Mouse (Mus musculus): ENCODE measurements at regions not wholly inside any gene's neighbourhood (a gene's known extent, or its start where the extent isn't known, plus 50 kb on each side); places are given as distances from the start of the nearest gene placed in this dataset.
A peak's percentile ranks its signal among the peaks of the same experiment; 100 is the strongest.

DNA sequence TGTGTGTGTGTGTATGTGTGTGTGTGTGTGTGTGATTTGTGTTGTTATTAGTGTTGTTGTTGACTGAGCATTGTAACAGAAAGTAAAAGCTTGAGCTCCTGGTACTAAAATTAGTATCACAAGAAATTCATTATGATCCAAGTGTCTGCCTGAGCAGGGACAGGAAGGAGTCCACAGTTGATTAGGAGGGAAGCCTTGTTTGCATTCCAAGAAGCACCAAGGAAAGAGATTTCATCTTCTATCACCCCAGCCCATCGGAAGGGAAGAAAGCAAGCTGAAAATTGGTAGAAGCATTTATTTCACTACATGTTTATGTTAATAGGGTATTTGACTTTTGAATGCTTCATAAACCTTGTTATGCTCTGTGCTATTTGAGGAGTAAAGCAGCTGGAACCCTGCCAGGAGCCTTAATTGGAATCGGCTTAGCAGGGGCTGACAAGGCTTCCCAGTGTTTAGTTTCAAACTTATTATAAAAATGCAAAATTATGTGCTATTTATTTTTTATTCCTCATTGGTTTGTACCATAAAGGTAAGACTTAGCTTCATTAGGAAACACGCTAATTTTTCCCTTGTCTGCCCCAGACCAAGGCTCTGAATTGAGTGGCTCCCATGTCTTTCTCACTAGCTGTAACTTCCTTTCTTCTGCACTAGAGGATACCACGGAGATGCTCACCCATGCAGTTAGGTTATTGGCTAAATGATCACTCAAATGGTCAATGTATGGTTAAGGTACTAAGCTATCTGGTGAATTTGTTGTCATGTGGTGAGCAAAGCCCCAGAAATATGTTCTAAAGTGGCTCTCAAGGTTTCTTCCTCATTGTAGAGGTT, 318.6 kb downstream of the Serpinb8 start:
- DNase-seq (ENCODE audit: low read depth, low spot score), result no peak

DNA sequence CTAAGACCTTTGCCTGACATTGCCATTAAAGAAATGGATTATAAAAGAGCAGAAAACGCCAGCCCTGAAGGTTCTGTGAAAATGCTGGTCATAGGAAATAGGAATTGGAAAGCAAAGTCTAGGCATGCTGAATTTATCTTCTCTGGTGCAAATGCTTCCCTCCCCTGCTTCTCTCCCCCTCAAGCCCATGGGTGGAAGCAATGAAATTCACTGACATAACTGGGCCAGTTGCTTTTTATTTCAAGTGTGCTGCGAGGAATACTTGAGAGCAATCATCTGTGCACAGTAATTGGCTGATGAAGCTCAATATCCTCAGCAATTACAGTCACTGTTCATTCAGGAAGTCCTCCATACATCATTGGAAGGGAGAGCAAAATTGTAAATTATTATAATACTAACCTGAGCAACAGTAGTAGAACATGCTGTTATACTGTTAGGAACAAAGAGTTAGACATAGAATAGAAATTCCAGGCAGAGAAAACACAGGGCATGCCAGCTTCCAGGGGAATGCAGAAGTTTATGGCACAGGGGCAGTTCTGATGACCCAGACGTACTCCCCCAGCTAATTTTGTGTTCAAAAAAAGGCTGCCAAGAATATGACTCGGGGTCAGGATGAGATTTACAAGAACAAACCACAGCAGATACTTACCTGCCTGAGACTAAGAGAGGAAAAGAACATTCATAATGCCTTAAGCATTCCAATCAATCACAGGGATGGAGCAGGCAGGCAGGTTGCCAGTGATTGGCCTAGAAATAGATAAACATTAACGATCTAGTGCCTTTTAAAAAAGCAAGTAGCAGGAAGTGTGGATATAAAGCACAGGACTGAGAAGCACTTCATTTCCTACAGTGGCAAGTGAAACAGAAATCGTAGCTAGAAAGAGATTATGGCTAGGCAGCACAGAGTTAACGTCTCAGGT, 325.1 kb downstream of the Serpinb8 start:
- no peak for DNase-seq (ENCODE audit: low read depth, low spot score)

DNA sequence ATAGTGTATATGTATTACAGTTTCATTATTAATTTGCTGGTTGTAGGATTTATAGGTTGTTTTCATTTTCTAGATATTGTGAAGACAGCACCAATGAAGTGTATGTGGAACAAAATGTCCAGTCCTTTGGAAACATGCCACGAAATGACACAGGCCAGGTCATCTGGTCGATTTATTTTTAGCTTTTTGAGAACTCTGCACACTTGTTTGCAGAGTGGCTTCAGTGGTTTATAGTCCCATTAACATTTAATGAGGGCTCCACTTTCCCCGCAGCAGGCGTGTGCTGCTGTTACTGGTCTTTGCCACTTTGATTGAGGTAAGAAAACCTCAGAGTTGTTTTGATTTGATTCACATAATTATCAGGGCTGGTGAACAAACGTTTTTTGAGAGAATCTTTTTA, 327.2 kb downstream of the Serpinb8 start:
- DNase-seq (ENCODE audit: low read depth, low spot score), result no peak

DNA sequence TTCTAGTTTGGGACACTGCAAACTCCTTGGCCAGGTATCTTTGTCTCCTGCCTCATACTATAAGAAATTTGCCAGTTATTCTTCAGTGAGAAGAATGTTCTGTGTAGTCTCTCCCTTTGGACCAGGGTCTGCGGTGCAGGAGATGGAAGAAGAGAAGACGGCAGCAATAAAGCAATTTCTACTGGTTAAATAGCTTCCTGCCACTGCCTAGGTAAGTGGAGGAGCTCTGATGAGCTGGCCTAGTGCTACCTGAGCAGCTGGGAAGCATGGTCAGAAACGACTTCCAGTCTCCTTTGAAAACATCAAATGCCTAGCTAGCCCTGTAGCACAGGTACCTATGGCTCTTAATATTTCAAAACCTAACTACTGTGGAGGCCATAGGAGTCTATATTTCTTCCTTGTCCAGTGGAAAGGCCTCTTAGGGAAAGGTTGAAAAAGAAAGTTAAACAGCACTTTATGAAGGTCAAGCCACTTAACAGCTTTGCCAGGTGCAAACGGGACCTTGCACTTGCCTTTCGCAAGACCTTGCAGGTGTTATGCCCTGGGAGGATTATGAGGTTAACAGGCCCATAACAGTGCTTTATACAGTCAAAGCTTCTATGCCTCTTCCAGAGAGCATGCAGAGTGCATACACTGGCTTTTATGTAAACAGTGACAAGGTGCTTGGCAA, 351.9 kb downstream of the Serpinb8 start:
- DNase-seq (ENCODE audit: low read depth, low spot score), result no peak

DNA sequence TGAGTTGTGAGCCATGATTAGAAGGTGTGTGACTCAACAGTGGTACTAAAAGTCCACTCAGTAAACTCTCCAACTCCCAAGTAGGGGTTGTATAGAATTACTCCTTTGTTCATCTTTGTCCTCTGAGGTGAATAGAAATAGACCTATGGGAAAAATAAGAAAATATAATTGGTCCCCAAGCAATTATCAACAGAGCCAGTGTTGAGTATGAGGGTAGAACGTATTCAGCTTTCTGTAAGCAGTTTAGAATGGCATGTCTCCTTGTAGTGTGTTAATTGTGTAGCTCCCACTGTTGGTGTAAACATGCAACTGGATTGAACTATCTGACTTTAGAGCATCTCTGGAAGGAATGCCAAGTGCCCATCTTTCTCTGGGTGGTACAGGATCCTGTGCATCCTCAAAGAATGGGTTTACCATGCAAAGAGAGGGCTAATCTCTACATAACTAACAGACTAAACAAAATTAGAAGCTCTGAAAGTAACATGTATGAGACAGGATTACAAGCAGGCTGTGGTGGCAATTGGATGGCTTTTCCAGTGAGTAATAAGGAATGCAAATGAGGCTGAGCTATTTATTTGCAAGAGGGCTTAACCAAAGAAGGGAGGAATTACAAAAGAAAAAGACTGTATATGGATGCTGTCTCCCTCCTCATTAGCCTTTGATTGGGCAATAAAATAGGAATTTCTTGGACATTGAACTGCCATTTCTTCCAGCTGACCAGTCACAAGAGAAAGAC, 356.6 kb downstream of the Serpinb8 start:
- no peak for DNase-seq (ENCODE audit: low read depth, low spot score)

DNA sequence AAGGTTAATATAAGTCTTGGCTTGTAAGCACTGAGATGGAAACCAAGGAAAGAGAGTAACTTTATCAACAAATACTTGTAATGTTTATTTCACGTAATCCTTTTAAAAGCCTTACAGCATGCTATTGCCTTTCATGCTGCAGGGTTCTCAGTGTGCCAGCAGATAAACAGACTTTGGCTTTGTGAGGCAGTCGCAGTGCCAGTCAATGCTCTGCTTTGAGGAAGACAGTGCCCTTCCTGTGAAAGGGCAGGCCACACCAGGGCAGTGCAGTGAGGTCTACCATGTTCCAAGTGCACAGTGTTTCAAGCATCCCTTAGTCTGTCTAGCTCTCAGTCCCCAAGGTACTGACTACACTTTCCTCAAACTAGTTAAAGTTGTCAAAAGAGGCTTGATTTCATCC, 360.6 kb downstream of the Serpinb8 start:
- DNase-seq (ENCODE audit: low read depth, low spot score), result no peak

DNA sequence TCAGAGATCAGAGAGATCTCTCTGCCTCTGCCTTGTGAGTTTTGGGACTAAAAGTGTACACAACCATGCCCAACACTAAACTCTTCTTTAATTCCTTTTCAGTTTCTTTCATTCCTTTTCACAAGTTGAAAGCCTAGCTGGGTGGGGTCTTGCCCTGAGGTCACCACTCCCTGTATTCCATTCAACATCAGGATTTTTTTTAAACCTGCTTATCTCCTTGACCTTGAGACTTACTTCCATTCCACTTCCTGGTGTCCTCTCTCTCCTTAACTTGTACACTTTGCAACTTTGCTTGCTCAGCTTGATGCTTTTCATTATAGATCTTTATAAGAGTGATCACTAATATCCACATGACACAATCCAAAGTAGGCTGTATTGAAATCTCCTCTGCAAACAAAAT, 371.2 kb downstream of the Serpinb8 start:
- DNase-seq (ENCODE audit: low read depth, low spot score), result no peak

DNA sequence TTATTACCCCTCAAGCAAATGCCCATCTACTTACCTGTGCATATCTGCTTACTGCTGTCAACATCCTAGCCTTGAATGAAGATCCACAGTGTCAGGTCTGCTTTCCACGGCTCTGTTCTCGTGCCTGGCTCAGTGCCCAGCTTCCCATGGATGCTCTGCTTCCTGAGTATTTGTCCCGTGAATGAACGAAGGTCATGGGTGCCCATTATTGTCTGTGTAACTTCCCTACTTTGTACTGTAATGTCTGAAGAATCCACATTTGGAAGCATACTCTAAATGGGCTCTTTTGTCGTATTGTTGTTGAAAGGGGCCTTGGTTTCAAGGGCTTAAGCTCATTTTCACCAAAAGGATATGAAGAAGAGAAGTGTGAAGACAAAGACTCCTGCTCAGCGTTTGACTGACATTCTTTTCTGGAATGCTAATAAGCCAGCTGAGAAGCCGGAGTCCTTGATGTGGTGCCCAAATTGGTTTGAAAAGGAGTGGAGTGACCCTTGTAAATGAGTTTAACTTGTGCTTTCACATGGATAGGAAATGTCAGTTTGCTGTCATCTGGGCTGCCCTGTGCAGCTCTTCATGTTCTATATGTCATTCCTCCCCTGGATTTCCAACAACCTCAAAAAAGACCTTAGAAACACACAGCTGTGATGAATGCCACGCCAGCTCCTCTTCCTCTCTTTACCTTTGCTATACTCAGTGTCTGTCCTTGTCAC, 386.0 kb downstream of the Serpinb8 start:
- no peak for DNase-seq (ENCODE audit: low read depth, low spot score)

DNA sequence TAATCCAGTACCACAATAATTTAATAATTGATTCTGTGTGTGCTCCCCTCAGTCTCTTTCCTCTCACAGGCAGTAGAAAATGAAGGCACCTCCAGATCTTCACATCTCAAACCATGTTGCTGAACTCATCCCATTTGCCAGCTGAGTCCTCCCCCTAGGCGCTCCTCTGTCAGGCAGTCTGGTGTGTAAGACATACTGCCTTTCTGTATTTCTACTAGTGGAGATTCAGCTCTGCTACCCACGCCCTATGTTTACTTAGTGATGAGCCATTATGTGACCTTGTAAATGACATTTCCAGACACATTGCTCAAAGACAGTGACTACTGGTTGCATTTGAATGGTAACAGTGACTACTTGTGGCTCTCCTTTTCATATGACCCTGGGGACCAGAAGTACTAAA, 387.9 kb downstream of the Serpinb8 start:
- DNase-seq (ENCODE audit: low read depth, low spot score), result no peak

DNA sequence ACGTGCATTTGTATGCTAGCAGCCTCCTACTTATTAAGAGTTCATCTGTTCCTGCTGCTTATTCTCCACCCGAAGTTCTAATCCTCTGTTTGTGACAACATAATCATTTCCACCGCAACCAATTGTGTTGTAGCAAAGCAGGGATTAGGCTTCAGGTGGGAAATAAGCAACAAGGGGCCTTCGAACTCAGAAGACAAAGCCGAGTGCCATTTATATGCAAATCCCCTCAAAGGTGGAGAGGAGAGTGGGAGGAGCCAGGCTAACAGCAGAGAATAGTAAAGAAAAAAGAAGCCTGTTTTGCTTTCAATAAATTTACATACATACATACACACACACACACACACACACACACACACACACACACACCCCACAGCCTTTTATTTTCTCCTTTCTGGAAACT, 388.6 kb downstream of the Serpinb8 start:
- peak; percentile 13 for DNase-seq (ENCODE audit: low read depth, low spot score)

DNA sequence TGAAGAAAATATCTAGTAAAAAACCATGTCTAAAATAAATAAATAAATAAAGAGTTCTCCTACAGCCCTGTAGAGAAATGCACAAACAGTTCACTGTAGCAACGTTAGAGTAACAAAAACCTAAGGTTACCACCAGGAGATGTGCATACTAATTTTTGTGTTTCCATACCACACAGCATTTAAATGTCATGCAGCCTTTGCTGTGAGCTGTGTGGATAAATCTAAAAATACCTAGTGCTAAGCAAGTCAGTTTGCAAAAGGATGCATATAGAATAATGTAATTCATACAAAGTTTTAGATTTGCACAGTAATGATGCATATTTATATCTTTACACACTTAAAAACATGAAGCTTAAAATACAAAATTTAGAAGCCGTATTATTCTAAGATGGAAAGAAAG, 395.8 kb downstream of the Serpinb8 start:
- no peak for DNase-seq (ENCODE audit: low read depth, low spot score)

DNA sequence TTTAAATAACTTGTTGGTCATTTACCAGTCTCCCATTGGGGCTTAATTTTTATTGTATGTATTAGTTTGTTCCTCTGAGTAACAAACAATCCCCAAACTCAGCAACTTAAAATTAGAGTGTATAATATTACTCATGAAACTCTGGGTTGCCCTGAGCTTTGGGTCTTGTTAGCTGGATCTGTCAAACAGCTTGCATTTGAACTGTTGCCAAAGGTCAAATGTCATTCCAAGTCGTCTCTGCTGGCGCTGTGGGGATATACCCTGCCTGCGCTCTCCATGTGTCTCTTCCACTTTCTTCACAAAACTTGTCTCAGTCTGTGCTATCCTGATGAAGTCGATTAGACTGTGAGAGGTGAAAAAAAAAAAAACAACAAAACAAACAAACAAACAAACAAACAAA, 398.3 kb downstream of the Serpinb8 start:
- DNase-seq (ENCODE audit: low read depth, low spot score), result no peak

DNA sequence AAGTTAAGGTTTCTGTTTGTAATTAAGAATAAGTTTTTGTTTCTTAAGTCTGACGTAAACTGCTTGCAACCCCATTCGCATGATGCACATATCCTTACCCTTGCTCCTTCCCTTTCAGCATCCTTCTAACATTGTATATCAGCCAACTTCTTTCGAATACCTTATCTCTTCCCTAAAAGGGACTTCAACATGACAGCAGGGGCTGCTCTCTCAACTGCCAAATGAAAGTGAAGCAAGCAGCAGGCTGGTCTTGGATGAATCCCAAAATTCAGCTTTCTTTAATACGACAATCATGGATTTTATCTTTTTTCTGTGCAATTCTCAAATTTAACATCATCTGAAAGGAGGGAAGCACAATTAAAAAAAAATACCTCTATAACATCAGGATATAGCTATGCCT, 403.2 kb downstream of the Serpinb8 start:
- no peak for DNase-seq (ENCODE audit: low read depth, low spot score)

DNA sequence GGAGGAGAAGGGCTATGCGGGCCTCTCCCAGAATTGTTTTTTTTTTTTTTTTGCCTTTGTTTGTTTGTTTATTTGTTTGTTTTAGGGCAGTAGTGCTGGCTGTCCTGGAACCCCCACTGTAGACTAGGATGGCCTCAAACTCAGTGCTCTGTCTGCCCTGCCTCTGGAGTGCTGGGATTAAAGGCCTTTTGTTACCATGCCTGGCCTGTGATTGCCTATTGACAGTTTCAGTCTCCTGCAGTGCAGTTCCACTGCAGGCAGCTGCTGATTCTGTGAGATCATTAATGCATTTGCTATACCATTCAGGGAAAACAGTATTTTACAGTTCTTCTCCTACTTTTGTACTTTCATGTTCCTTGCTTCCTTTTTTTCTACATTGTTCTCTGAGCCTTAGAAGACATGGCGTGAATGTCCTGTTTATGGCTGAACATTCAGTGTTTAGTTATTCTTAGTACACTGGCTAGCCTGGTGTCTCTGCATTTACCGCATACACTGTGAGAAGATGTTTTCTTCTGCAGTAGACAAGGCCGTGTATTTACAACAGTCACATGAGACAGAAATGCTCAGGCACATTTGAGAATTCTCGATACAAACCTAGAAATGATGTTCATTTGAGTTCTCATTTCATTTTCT, 434.0 kb downstream of the Serpinb8 start:
- no peak for DNase-seq (ENCODE audit: low read depth, low spot score)

DNA sequence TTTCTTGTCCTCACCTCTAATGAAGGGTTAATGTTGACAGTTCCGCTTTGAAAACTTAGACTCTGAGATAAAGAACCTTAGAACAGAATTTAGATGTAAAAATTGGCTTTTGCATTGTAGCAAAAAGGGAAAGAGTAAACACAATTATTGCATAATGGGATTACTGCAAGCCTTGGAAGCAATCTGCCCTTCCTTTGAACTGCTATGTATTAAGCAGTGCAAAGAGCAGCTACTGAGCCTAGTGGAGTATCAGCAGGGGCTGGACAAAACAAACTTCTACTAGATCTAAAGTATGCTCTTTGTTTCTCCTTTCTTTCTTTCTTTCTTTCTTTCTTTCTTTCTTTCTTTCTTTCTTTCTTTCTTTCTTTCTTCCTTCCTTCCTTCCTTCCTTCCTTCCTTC, 434.9 kb downstream of the Serpinb8 start:
- no peak for DNase-seq (ENCODE audit: low read depth, low spot score)

DNA sequence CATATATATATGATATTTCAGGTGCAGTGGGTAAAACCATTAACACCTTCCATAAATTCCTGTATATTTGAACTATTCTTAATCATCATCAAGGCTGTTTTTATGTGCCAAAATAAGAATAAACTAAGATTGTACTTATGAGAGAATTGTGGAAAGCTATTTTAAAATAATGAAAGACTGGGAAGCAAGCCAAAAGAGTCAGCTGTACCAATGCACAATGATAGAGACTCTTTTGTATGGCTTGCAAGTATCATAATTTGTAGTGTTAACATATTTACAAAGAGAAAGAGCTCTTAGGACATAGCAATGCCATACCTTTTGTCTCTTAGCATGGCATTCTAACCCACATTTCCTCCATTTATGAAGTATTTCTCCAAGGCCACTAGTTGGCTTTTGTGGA, 436.7 kb downstream of the Serpinb8 start:
- no peak for DNase-seq (ENCODE audit: low read depth, low spot score)

DNA sequence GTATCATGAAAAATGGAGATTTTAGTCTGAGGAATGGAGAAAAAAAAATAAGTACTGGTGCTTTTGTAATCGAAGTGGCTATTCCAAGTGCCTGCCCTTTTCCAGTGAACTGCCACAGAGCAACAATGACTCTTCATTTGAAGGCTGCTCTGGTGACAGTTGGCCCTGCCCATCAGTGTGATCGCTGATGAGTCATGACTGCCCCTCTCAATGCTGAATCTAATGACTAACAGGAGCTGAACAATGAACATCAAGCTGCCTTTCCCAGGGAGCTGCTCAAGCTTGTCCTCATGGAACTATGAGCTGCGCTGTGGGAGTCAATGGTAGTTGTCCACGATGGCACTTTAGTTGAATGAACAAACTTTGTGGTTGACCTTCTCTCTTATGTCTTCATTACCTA, 456.4 kb downstream of the Serpinb8 start:
- DNase-seq (ENCODE audit: low read depth, low spot score), result no peak

DNA sequence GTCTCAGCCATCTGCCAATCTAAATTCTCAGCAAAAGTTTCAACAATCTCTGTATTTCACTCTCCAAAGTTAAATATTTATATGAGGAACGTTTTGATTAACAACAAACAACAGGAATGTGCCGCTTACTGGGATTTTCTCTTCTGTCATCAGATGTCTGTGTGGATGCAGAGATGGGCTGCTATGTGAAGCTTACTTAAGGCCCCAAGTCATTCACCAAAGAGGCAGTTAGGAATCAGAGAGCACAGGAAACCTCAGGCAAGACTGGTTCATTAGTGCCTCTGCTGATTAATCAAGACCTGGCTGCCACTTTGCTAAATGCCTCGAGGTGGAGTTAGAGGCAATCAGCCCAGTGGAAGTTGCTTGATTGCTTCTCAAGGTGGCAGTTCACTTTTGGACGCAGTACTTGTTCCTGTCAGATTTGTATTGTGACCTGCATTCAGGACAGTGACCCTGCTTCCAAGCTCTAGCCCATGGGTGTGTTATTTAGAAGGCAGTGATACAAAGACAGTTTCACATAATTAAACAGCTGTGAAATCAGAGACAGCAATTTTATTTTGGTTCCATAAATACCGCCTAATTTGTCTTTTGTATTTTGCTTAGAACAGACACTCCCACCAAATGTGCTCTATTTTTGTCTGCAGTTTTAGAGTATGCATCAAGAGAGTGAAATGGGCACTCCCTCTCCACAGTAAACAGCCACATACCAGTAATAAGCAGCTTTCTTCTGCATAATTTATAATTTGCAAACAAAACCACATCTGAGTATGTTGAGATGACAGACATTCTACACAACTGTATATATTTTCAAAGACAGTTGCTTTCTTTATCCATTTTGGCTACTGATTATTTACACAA, 457.3 kb downstream of the Serpinb8 start:
- no peak for DNase-seq (ENCODE audit: low read depth, low spot score)

DNA sequence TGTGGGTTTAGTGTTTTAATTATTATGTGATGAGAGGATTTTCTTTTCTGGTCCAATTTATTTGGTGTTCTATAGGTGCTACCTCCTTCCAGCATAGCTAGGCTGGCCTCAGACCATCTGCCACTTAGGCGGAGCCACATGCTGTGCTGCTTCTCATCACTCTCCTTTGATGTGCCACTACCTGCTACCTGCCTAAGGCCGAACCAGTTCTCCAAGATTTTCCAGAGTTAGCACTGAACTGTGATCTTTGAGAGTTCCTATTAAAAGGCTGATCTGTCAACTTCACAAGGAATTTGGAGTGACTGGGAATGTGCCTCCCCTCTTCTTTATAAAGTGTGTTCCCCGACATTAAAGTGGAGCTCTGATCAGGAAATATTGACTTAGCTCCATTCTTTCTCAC, 504.8 kb downstream of the Serpinb8 start:
- no peak for DNase-seq (ENCODE audit: low read depth, low spot score)

DNA sequence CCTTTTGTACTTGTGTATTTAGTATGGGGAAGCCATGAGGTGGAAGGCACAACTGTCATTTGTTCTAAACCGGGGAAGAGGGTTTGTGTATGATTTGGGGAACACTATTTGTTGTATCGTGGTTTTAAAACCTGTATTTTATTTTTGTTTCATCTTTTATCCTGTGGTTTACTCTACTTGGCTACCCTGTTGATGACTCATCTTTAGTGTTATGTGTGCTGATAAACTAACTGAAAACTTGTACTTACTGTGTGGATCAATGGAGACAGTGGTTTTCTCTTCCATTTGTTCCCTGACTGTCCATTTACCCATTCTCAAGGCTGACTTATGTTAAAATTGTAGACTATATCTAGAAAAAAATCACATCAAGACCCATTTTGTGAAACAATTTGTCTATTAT, 512.8 kb downstream of the Serpinb8 start:
- DNase-seq (ENCODE audit: low read depth, low spot score), result no peak
